ENCODE assay signal across 19 mouse cellular contexts in genomic region chr13:109627265-109627664, GRCm38 (mm10).
DNase-seq lines count a peak whose midpoint lies in the region; ATAC-seq lines count a peak whose summit lies in the region.
"Had no signal": no experiment of that assay in that cellular context is flagged by ENCODE, and none has a peak within 500 bp of the region (broad histone marks: within the 10 kb centered on the region; RNA-seq: fewer than 3 reads in every experiment).

No protein-coding gene starts in this region.

- H3K4me3 ChIP-seq in limb, embryonic 13.5 days = no peak overlapping the region
- H3K4me3 ChIP-seq in limb, embryonic 10.5 days = no peak overlapping the region
- no peak overlapping the region for H3K4me3 ChIP-seq in intestine, embryonic 16.5 days (ENCODE audit: low read length)
- H3K4me3 ChIP-seq: forebrain, embryonic 10.5 days; forebrain, embryonic 13.5 days; heart, adult 2 months; hindbrain, embryonic 12.5 days; hindbrain, embryonic 15.5 days had no signal

- H3K9ac ChIP-seq in limb, embryonic 13.5 days = no peak overlapping the region
- H3K9ac ChIP-seq in intestine, embryonic 16.5 days (ENCODE audit: low read depth, low read length) = no peak overlapping the region
- H3K9ac ChIP-seq: forebrain, embryonic 13.5 days; hindbrain, embryonic 12.5 days; hindbrain, embryonic 15.5 days had no signal

- peak; percentile 72; the same call in 1 of the 2 replicates for ATAC-seq in cerebellum, adult (ENCODE audit: insufficient number of reproducible peaks, low FRiP score, low TSS enrichment)
- ATAC-seq in limb, embryonic 13.5 days (ENCODE audit: low FRiP score, low read depth) = peak; percentile 28; the same call in 1 of the 2 replicates
- no peak for ATAC-seq in intestine, embryonic 16.5 days
- ATAC-seq: forebrain, embryonic 13.5 days; forebrain, embryonic 16.5 days; Patski had no signal

- peaks cover 18% of the 10 kb centered on the region for H3K4me1 ChIP-seq in limb, embryonic 13.5 days
- H3K4me1 ChIP-seq in limb, embryonic 10.5 days = peaks cover 32% of the 10 kb centered on the region
- peaks cover 4% of the 10 kb centered on the region; the same call in 1 of the 2 replicates for H3K4me1 ChIP-seq in intestine, embryonic 16.5 days (ENCODE audit: control insufficient read depth, insufficient read depth, low read length)

- no peaks in the 10 kb centered on the region for H3K27me3 ChIP-seq in limb, embryonic 13.5 days
- no peaks in the 10 kb centered on the region for H3K27me3 ChIP-seq in limb, embryonic 10.5 days (ENCODE audit: low read depth, poor library complexity, severe bottlenecking)
- no peaks in the 10 kb centered on the region for H3K27me3 ChIP-seq in intestine, embryonic 16.5 days (replicated peaks; ENCODE audit: control insufficient read depth, insufficient read depth, low read length)
- H3K27me3 ChIP-seq: forebrain, embryonic 13.5 days; hindbrain, embryonic 12.5 days; hindbrain, embryonic 15.5 days; Patski had no signal

- H3K9me3 ChIP-seq in limb, embryonic 13.5 days = no peaks in the 10 kb centered on the region
- no peaks in the 10 kb centered on the region for H3K9me3 ChIP-seq in limb, embryonic 10.5 days (replicated peaks)
- H3K9me3 ChIP-seq in intestine, embryonic 16.5 days (ENCODE audit: control insufficient read depth, low read length) = no peaks in the 10 kb centered on the region
- H3K9me3 ChIP-seq: forebrain, embryonic 10.5 days; forebrain, embryonic 13.5 days; hindbrain, embryonic 12.5 days; hindbrain, embryonic 15.5 days had no signal

- H3K36me3 ChIP-seq in limb, embryonic 13.5 days = no peaks in the 10 kb centered on the region
- H3K36me3 ChIP-seq in limb, embryonic 10.5 days = no peaks in the 10 kb centered on the region
- H3K36me3 ChIP-seq in intestine, embryonic 16.5 days (ENCODE audit: control insufficient read depth, insufficient read depth, low read length) = no peaks in the 10 kb centered on the region
- H3K36me3 ChIP-seq: forebrain, embryonic 10.5 days; hindbrain, embryonic 12.5 days; hindbrain, embryonic 15.5 days had no signal

- H3K27ac ChIP-seq in limb, embryonic 13.5 days = no peak overlapping the region
- H3K27ac ChIP-seq in limb, embryonic 10.5 days = no peak overlapping the region; the same call in 1 of the 2 replicates
- H3K27ac ChIP-seq in intestine, embryonic 16.5 days (ENCODE audit: low read length) = no peak overlapping the region
- H3K27ac ChIP-seq: forebrain, embryonic 10.5 days; forebrain, embryonic 13.5 days; heart, adult 2 months; hindbrain, embryonic 12.5 days; hindbrain, embryonic 15.5 days had no signal

- DNase-seq in cerebellum, postnatal 4 days (ENCODE audit: low spot score in 2 of 2) = no peak
- no peak for DNase-seq in limb, embryonic 10.5 days (ENCODE audit: low spot score)
- peak; percentile 34 to 39 for DNase-seq in cerebellum, postnatal 10 days
- DNase-seq in layer of hippocampus, postnatal 10 days (ENCODE audit: low spot score in 2 of 2) = no peak
- DNase-seq: adrenal gland, postnatal 14 days; gastrocnemius, postnatal 10 days; gastrocnemius, postnatal 36 days; heart, adult 2 months; kidney, adult 11 months had no signal

- H3K4me2 ChIP-seq in limb, embryonic 13.5 days (replicated peaks) = no peak overlapping the region
- H3K4me2 ChIP-seq in intestine, embryonic 16.5 days (ENCODE audit: low read depth, low read length) = no peak overlapping the region
- H3K4me2 ChIP-seq: forebrain, embryonic 13.5 days; heart, embryonic 11.5 days; hindbrain, embryonic 12.5 days; hindbrain, embryonic 15.5 days had no signal

- WGBS in limb, embryonic 13.5 days = 65% methylated on average over 2 of the region's 2 CpGs
- WGBS in limb, embryonic 10.5 days = 77% methylated on average over 2 of the region's 2 CpGs
- 81% methylated on average over 2 of the region's 2 CpGs for WGBS in intestine, embryonic 16.5 days

Comparison
In these comparisons a context has a peak if more than half of its experiments do, and no peak if none do; other contexts are left out.
1. DNase-seq: peak in cerebellum, postnatal 10 days (2 of 2); none in cerebellum, postnatal 4 days (0 of 2), limb, embryonic 10.5 days (single experiment) and layer of hippocampus, postnatal 10 days (0 of 2).